Mouse (Mus musculus): ENCODE data around the gene Polrmt.

Polrmt gene

GRCm38 (mm10) chr10:79745898-79746773 lies at the start of gene Polrmt:
Gene Polrmt, minus strand, starts transcription at chr10:79746581.
- DNase-seq (ENCODE audit: low spot score in 2 of 2) = peak; percentile 96 to 97

GRCm38 (mm10) chr10:79795905-79796304 lies 49.5 kb upstream of the Polrmt start:
- DNase-seq (ENCODE audit: low spot score in 2 of 2) = no peak

GRCm38 (mm10) chr10:79794491-79794931 lies 48.1 kb upstream of the Polrmt start:
- DNase-seq (ENCODE audit: low spot score in 2 of 2) = no peak

GRCm38 (mm10) chr10:79793738-79794490 lies 47.5 kb upstream of the Polrmt start:
- DNase-seq (ENCODE audit: low spot score in 2 of 2) = peak; percentile 47 to 52

GRCm38 (mm10) chr10:79793051-79793737 lies 46.8 kb upstream of the Polrmt start, which contains the start of gene Palm:
Gene Palm, plus strand, starts transcription at chr10:79793572.
- peak; percentile 69 to 72 for DNase-seq (ENCODE audit: low spot score in 2 of 2)

GRCm38 (mm10) chr10:79792339-79793040 lies 46.1 kb upstream of the Polrmt start:
- no peak for DNase-seq (ENCODE audit: low spot score in 2 of 2)

DNA sequence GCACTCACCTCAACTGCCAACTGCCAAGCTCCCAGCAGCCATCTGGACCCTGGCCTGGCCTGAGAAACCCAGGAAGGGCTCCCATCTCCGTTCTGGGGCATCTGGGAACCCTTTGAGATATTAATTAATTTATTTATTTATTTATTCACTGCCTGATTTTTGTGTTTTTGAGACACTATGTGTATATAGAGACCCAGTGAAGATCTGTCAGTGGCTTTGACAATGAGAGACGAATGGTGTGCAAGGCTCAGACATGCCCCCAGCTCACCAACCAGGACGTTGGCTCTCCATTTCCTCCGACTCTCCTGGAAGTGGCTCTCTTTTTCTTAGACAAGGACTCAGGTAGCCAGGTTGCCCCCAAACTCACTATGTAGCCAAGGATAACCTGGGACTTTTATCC lies 44.5 kb upstream of the Polrmt start, which contains the start of gene Prss57:
Prss57 (minus strand) TSS at position 101 of the 400 bp plus-strand sequence.
- DNase-seq (ENCODE audit: low spot score in 2 of 2) = no peak

GRCm38 (mm10) chr10:79789581-79789980 lies 43.2 kb upstream of the Polrmt start:
- DNase-seq (ENCODE audit: low spot score in 2 of 2) = no peak

DNA sequence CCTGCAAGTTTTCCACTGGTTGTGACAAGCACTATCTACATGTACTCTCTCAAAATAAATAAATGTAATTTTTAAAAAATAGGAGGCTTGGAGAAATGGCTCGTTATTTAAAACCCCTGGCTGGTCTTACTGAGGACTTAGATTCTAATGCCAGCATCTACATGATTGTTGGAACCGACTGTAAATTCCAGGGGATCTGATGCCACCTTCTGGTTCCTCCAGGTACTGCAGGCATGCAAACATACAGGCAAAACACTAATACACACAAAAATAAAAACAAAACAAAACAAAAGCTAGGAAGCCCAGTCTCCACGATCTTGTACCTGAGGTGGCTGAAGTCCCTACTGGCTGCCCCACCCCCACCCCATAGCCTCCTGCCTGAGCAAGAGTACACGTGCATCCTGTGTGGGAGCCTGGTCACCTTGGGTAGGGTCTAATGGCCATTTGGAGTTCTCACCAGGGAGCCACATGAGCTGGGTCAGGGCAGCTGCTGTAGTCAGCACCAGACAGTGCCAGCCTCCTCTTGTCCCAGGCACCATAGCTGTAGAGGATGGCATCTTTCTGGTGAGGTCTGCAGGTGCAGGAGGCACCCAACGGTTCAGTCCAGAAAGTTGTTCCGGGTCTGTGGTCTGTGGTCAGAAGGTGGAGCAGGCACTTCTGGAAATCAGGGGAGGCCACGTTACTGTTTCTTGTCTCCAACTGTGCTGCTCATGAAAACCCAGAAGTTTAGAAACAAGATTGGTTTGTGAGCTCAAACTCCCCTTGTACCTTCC lies 42.2 kb upstream of the Polrmt start:
- no peak for DNase-seq (ENCODE audit: low spot score in 2 of 2)

DNA sequence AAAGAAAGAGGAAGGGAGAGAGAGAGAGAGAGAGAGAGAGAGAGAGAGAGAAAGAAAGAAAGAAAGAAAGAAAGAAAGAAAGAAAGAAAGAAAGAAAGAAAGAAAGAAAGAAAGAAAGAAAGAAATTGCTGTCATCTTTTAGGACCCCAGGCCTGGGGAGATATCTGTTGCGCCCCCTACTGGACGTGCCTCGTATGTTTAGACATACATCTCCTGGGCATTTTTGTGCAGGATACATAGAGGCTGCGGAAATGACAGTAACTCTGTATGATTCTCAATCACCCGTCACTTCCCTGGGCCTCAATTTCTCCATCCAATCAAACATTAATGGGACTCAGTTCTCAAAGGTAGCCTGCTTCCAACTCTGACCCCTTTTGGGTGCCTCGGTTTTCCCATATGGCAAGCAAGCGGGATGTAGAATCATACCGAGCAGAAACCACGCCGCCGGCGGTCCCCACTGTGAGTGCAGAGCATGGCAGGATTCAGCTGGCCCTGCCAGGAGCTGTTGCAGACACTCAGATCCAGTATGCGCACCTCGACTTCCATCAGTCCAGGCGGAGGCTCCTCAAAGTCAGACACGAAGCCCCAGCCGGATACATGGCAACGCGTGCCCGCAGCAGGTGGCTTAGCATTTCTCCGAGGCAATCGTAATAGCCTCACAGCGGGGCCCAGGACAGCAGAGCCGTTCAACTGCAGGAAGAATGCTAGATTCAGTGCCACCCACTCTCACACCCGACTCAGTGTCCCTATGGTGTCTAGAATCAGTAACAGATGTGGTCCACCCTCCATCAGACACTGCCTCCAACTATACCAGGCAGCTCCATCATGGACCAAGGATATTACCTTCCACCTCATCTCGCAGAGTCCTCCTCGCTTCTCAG lies 37.8 kb upstream of the Polrmt start:
- DNase-seq (ENCODE audit: low spot score in 2 of 2) = no peak

DNA sequence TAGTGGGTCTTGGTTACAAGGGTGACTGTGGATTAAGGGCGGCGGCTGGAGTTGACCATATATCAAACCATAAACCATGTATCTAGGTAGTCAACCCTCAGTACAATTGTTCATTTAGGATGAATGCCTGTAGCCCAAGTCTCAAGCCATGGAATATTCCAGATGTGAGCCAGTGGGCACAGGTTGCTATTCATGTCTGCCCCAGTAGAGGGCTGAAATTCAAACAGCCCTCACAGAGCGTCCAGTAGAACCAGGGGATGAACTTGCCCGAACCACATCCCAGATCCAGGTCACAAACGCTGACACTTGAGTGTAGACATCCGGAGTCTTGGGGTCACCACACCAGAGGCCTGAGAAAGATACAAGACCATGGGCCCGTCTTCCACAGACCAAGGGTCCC lies 36.7 kb upstream of the Polrmt start:
- no peak for DNase-seq (ENCODE audit: low spot score in 2 of 2)

DNA sequence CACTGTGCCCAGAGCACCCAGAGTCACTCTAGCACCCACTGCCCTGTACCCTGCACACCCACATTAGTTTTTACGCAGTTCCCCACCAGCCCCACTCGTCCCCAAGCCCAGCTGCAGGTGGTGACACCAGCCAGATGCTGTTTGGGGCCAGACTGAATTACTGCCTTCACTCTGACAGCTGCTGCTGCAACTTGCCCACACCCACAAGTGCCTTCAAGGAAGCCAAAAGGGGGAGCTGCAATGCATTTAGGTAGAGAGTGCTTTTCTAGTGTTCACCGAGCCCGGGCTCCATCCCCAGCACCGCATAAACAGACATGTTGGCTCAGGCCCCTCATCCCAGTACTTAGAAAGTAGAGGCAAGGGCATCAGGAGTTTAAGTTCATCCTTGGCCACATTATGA lies 35.6 kb upstream of the Polrmt start:
- DNase-seq (ENCODE audit: low spot score in 2 of 2) = no peak

DNA sequence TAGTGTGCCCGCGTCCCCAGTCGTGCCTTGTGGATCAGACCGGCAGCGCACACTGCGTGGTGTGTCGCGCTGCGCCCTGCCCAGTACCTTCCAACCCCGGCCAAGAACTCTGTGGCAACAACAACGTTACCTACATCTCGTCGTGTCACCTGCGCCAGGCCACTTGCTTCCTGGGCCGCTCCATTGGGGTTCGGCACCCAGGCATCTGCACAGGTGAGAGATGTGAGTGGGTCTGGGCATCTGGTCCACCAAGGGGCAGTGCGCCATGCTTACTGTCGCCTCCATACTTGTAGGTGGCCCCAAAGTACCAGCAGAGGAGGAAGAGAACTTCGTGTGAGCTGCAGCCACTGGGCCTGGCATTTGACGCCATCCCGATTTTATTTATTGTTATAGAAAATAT lies 34.8 kb upstream of the Polrmt start:
- DNase-seq (ENCODE audit: low spot score in 2 of 2) = no peak

DNA sequence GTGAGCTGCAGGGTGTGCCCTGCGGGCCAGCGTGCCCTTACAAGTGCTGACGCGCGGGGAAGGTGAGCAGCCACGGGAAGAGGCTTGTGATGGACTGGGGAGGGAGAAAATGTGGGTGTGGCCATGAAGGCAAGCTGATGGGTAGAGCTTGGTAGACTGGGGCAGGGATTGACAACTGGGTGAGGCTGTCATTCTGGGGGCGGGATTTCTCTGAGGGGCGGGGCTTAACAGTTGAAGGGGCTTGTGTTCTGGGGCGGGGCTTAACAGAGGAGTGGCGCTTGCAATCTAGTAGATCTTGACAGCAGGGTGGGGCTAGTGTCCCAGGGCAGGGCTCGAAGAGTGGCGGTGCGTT lies 34.3 kb upstream of the Polrmt start:
- DNase-seq (ENCODE audit: low spot score in 2 of 2) = no peak

DNA sequence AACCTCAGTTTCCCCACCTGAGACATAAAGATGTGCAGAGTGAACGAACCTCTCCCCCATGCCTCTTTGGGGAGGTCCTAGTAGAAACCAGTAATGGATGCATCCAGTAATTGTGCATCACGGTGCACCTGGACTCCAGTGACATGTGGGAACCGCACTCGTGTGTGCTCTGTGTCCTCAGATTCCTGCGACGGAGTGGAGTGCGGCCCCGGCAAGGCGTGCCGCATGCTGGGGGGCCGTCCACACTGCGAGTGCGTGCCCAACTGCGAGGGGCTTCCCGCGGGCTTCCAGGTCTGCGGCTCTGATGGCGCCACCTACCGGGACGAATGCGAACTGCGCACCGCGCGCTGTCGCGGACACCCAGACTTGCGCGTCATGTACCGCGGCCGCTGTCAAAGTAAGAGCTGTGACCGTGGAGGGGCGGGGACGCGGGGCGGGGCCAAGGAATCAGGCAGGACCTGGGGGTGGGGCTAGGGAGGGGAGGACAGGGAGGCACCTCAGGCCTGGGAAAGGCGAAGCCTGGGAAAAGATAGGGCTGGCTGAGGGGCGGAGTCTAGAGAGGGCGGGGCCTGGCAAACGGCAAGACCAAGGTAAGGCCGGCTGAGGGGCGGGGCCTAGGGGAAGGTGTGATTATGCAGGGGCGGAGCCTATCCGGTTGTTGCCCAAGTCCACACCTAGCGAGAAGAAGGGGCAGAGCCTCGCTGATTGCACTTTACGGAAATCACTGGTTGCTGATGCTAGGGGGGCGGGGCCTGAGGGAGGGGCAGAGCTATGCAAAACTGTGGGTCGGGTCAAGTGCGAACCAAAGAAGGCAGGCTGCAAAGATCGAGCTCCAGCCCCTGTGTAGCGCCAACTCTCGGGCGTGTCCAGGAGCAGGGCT lies 33.6 kb upstream of the Polrmt start:
- DNase-seq (ENCODE audit: low spot score in 2 of 2) = peak; percentile 96 to 98

DNA sequence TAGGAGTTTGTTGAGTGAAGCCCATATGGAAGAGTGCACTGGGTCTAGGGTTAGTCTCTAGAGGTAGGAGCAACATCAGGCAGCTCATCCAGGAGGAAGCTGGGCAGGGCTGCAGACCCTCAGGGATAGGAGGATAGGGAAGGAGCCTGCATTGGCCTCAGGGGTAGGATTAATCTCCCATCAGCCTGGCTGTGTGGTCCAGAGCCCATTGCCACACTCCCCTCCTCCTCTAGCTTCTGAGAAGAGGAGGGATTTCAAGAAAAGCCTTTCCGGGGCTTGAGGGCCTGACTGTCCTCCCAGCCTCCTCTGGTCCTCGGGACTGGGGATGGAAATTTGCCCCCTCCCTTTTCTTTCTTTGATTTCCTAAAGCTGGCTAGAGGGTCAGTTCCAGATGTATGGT lies 32.8 kb upstream of the Polrmt start:
- DNase-seq (ENCODE audit: low spot score in 2 of 2) = no peak

GRCm38 (mm10) chr10:79778006-79778405 lies 31.6 kb upstream of the Polrmt start:
- no peak for DNase-seq (ENCODE audit: low spot score in 2 of 2)

DNA sequence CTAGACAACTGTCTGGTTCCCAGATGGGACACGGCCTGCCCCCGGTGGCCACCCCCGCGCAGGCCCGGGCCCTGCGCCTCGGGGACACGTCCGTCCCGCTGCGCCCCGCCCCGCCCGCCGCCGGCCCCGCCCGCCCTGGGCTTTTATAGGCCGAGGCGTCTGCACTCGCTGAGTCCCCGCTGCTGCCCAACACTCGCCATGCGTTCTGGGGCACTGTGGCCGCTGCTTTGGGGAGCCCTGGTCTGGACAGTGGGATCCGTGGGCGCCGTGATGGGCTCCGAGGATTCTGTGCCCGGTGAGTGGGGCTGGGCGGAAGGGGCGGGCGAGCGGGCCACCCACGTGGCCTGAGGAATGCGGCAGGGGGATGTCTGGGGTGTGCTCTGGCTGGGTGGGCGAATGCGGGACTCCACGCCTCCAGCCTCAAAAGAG lies 30.7 kb upstream of the Polrmt start, which contains the start of gene Fstl3:
Fstl3 (plus strand) TSS at position 170 of the 429 bp plus-strand sequence.
- DNase-seq (ENCODE audit: low spot score in 2 of 2) = no peak
